Mouse (Mus musculus): ENCODE results near the gene Zfp60. TPM values are rescaled to one million over a fixed set of nuclear protein-coding genes. Genes with fewer than 3 reads are reported as not detected.

Gene Zfp60
- 10 to 100 TPM; 21.6 to 23.0 TPM for total RNA-seq (2021)
- long read RNA-seq, experiment 1, partial matches to known transcripts: 0 of 1 reads
- long read RNA-seq, experiment 1, other reads (novel, unspliced or antisense): 1 of 1 reads
- long read RNA-seq, experiment 2, full-length matches to known transcripts: 1 of 2 reads
- long read RNA-seq, experiment 2, partial matches to known transcripts: 1 of 2 reads
- long read RNA-seq, experiment 2, other reads (novel, unspliced or antisense): 0 of 2 reads

GRCm38 (mm10) chr7:27731281-27731883, at the start of gene Zfp60:
Gene Zfp60 (plus strand): TSS chr7:27731389.
- DNase-seq (ENCODE audit: low spot score in 2 of 2): peak; percentile 55 to 74

GRCm38 (mm10) chr7:27683218-27683617, 48.0 kb upstream of the Zfp60 start:
- DNase-seq (ENCODE audit: low spot score in 2 of 2): no peak

GRCm38 (mm10) chr7:27685220-27685619, 46.0 kb upstream of the Zfp60 start:
- no peak for DNase-seq (ENCODE audit: low spot score in 2 of 2)

- DNase-seq (ENCODE audit: low spot score in 2 of 2): no peak
Observed at GRCm38 (mm10) chr7:27685681-27686080, 45.5 kb upstream of the Zfp60 start.

- no peak for DNase-seq (ENCODE audit: low spot score in 2 of 2)
Observed at GRCm38 (mm10) chr7:27687043-27687442, 44.1 kb upstream of the Zfp60 start.

GRCm38 (mm10) chr7:27687836-27688235, 43.4 kb upstream of the Zfp60 start:
- DNase-seq (ENCODE audit: low spot score in 2 of 2): no peak

- no peak for DNase-seq (ENCODE audit: low spot score in 2 of 2)
Observed at GRCm38 (mm10) chr7:27688246-27688788, 42.9 kb upstream of the Zfp60 start.

GRCm38 (mm10) chr7:27688815-27689612, 42.2 kb upstream of the Zfp60 start, which contains the start of gene Zfp607b:
Gene Zfp607b (plus strand): TSS chr7:27689340.
- DNase-seq (ENCODE audit: low spot score in 2 of 2): peak; percentile 62 to 85

GRCm38 (mm10) chr7:27691076-27691475, 40.1 kb upstream of the Zfp60 start:
- no peak for DNase-seq (ENCODE audit: low spot score in 2 of 2)

GRCm38 (mm10) chr7:27696711-27697110, 34.5 kb upstream of the Zfp60 start:
- no peak for DNase-seq (ENCODE audit: low spot score in 2 of 2)

- DNase-seq (ENCODE audit: low spot score in 2 of 2): no peak
Observed at GRCm38 (mm10) chr7:27710402-27710801, 20.8 kb upstream of the Zfp60 start.

GRCm38 (mm10) chr7:27721951-27722350, 9.2 kb upstream of the Zfp60 start:
- DNase-seq (ENCODE audit: low spot score in 2 of 2): no peak

GRCm38 (mm10) chr7:27725566-27726538, 5.3 kb upstream of the Zfp60 start:
- DNase-seq (ENCODE audit: low spot score in 2 of 2): no peak

- no peak for DNase-seq (ENCODE audit: low spot score in 2 of 2)
Observed at GRCm38 (mm10) chr7:27727471-27727870, 3.7 kb upstream of the Zfp60 start.

- no peak for DNase-seq (ENCODE audit: low spot score in 2 of 2)
Observed at GRCm38 (mm10) chr7:27731946-27732345, 757 bp downstream of the Zfp60 start.

GRCm38 (mm10) chr7:27732508-27732907, 1.3 kb downstream of the Zfp60 start:
- DNase-seq (ENCODE audit: low spot score in 2 of 2): no peak

- DNase-seq (ENCODE audit: low spot score in 2 of 2): no peak
Observed at GRCm38 (mm10) chr7:27735457-27735856, 4.3 kb downstream of the Zfp60 start.

GRCm38 (mm10) chr7:27756351-27757047, 25.3 kb downstream of the Zfp60 start:
- DNase-seq (ENCODE audit: low spot score in 2 of 2): no peak

- no peak for DNase-seq (ENCODE audit: low spot score in 2 of 2)
Observed at GRCm38 (mm10) chr7:27757048-27757375, 25.8 kb downstream of the Zfp60 start.
